Mouse (Mus musculus) limb, embryonic 11.5 days (tissue): Measurements from ENCODE around the gene Actn3. TPM values are rescaled to one million over a fixed set of nuclear protein-coding genes. Genes with fewer than 3 reads are reported as not detected.

Experiments
- ATAC-seq: fragments of 200-750 bp; cut with Nextera tagmentation; 2 replicates; pipeline ENCODE4 v1.8.0; 2017; ENCODE audit warnings: low read depth; ENCODE audit not compliant: insufficient number of reproducible peaks, low FRiP score, low TSS enrichment
- DNase-seq: peaks from one replicate; pipeline ENCODE4 v3.0.0-alpha.2; 2015; ENCODE audit warnings: low spot score
- H3K27ac ChIP-seq: fragments of 300-500 bp; sonication (generic); replicated peaks from 2 replicates; pipeline ENCODE4 v1.5.1; 2014; ENCODE audit warnings: low read depth, mild to moderate bottlenecking, low read length
- H3K27me3 ChIP-seq: fragments of 300-500 bp; sonication (generic); 2 replicates; pipeline ENCODE4 v1.6.1; 2014; ENCODE audit warnings: mild to moderate bottlenecking, low read length, mixed read lengths; ENCODE audit not compliant: control insufficient read depth, insufficient read depth
- H3K36me3 ChIP-seq: fragments of 300-500 bp; sonication (generic); 2 replicates; pipeline ENCODE4 v1.6.1; 2014; ENCODE audit warnings: mild to moderate bottlenecking, low read length, moderate library complexity, mixed read lengths; ENCODE audit not compliant: control insufficient read depth, insufficient read depth
- H3K4me1 ChIP-seq: fragments of 300-500 bp; sonication (generic); 2 replicates; pipeline ENCODE4 v1.6.1; 2014; ENCODE audit warnings: low read length, mixed read lengths; ENCODE audit not compliant: control insufficient read depth, insufficient read depth
- H3K4me2 ChIP-seq: fragments of 300-500 bp; sonication (generic); 2 replicates; pipeline ENCODE4 v1.6.1; 2014; ENCODE audit warnings: low read depth, mild to moderate bottlenecking, moderate library complexity; ENCODE audit not compliant: severe bottlenecking
- H3K4me3 ChIP-seq: fragments of 300-500 bp; sonication (generic); 2 replicates; pipeline ENCODE4 v1.5.1; 2014; ENCODE audit warnings: low read depth, low read length
- H3K9ac ChIP-seq: fragments of 300-500 bp; sonication (generic); 2 replicates; pipeline ENCODE4 v1.6.1; 2014; ENCODE audit warnings: mild to moderate bottlenecking, low read length
- H3K9me3 ChIP-seq: fragments of 300-500 bp; sonication (generic); 2 replicates; pipeline ENCODE4 v1.6.1; 2016; ENCODE audit warnings: low read length; ENCODE audit not compliant: control insufficient read depth
- WGBS: fragments of 180-500 bp; shearing (Covaris S2); extraction: QIAGEN DNeasy Blood & Tissue Kit; methylation state at CpG from one replicate; pipeline ENCODE4 v1.1.7; 2014; 5-methylcytosine and 5-hydroxymethylcytosine counted together
- polyA plus RNA-seq: library from polyadenylated mRNA; unstranded; fragments of >200 nt; fragmentation: Nextera tagmentation; extraction: Ambion mirVana; gene quantifications from 2 replicates; pipeline ENCODE4 v1.2.1, GENCODE M21; 2014

The Actn3 gene
- 5.1 and 5.2 TPM in 2 replicates for polyA plus RNA-seq

GRCm38 (mm10) chr19:4877785-4878184 is at the start of gene Actn3:
Gene Actn3 (minus strand): TSS chr19:4877909.
- WGBS: 6% methylated on average over 17 of the region's 17 CpGs
- ATAC-seq (no peak), DNase-seq (no peak)
- peak within 1 kb of the TSS; percentile 81 for H3K4me2 ChIP-seq
- no peaks in the 10 kb centered on the region for H3K36me3 ChIP-seq
- peak within 1 kb of the TSS; percentile 61 for H3K9ac ChIP-seq
- peak within 1 kb of the TSS; percentile 80 for H3K4me3 ChIP-seq
- H3K27ac ChIP-seq: 0 out of 2 replicates have a peak within 1 kb of the TSS, but pooled peaks have one; percentile 22
- no peaks in the 10 kb centered on the region for H3K4me1 ChIP-seq
- no peaks in the 10 kb centered on the region for H3K27me3 ChIP-seq
- no peaks in the 10 kb centered on the region for H3K9me3 ChIP-seq

- H3K9ac ChIP-seq: no peak overlapping the region
- H3K9me3 ChIP-seq: no peaks in the 10 kb centered on the region
- no peaks in the 10 kb centered on the region for H3K27me3 ChIP-seq
- H3K4me1 ChIP-seq: peaks cover 7% of the 10 kb centered on the region
- ATAC-seq (no peak), DNase-seq (no peak)
- 95% methylated on average over 11 of the region's 11 CpGs for WGBS
- peaks cover 16% of the 10 kb centered on the region for H3K36me3 ChIP-seq
- no peak overlapping the region for H3K4me3 ChIP-seq
- H3K4me2 ChIP-seq: no peak overlapping the region
- no peak overlapping the region for H3K27ac ChIP-seq
Observed at GRCm38 (mm10) chr19:4925121-4925860, 47.6 kb upstream of the Actn3 start.

DNA sequence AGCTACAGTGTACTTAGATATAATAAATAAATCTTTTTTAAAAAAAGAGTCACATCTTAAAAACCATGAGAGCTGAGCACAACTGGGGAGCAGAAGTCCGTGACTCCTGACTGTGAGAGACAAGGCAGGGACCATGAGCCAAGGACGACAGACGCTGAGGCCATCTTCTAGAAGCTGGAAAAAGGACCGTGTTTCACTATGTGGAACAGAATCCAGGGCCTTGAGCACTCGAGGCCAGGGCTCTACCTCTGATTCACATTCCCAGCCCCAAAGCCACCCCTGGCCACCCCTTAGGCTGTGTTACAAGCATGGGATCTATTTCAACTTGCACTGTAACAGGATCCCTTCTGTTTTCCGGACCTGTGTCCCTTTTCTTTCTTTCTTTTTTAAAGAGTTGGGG is 41.9 kb upstream of the Actn3 start:
- Histone ChIP-seq H3K4me2 (no peak overlapping the region), H3K27ac (no peak overlapping the region), H3K9me3 (no peaks in the 10 kb centered on the region), H3K36me3 (peaks cover 36% of the 10 kb centered on the region), H3K4me1 (no peaks in the 10 kb centered on the region), H3K27me3 (no peaks in the 10 kb centered on the region), H3K4me3 (no peak overlapping the region), H3K9ac (no peak overlapping the region)
- no peak for ATAC-seq
- no peak for DNase-seq
- WGBS: 94% methylated on average over 6 of the region's 6 CpGs

DNA sequence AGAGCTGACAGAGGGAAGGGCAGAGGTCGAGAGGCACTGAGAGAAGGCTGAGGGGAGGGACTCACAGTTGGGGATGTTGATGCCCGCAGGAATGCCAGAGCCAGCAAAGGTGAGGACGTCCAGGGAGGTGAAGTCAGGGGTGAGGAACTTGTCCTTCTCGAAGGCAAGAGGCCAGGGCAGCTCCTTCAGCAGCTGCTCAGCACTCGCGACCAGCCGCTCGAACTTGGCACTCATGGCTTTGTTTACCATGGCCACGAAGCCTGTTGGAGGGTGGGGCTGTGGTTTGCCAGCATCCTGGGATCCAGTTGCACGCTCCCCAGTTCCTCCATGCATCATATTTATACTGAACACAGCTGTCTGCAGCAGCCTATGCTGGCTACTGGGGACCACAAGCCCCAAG is 39.1 kb upstream of the Actn3 start:
- 93% methylated on average over 10 of the region's 10 CpGs for WGBS
- no peak overlapping the region for H3K4me3 ChIP-seq
- no peak overlapping the region for H3K9ac ChIP-seq
- no peaks in the 10 kb centered on the region for H3K9me3 ChIP-seq
- no peaks in the 10 kb centered on the region for H3K27me3 ChIP-seq
- DNase-seq (no peak), ATAC-seq (no peak)
- no peaks in the 10 kb centered on the region for H3K4me1 ChIP-seq
- no peak overlapping the region for H3K27ac ChIP-seq
- peaks cover 45% of the 10 kb centered on the region for H3K36me3 ChIP-seq
- H3K4me2 ChIP-seq: no peak overlapping the region

GRCm38 (mm10) chr19:4915924-4916603 is 38.4 kb upstream of the Actn3 start:
- H3K36me3 ChIP-seq: peaks cover 43% of the 10 kb centered on the region
- no peaks in the 10 kb centered on the region for H3K9me3 ChIP-seq
- no peak for DNase-seq
- WGBS: 90% methylated on average over 15 of the region's 15 CpGs
- no peak overlapping the region for H3K4me3 ChIP-seq
- no peak for ATAC-seq
- H3K27me3 ChIP-seq: no peaks in the 10 kb centered on the region
- no peak overlapping the region for H3K9ac ChIP-seq
- H3K4me2 ChIP-seq: no peak overlapping the region
- no peak overlapping the region for H3K27ac ChIP-seq
- no peaks in the 10 kb centered on the region for H3K4me1 ChIP-seq

DNA sequence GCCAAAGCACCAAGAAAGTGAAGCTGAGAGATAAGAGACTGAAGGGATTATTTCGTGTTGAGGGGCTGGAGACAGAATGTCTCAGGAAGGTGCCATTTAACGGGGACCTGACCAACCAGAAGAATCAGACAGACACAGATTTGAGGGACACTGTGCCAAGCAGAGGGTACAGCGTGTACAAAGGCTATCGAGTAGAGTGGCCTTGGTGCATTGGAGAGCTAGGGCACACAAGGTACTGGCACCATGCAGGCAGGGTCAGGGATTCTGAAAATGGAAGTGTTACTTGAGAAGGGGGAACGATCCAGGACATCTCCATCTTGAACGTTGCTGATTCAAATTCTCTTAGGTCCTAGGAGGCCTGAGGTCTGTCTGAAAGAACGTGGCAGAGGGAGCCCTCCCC is 31.7 kb upstream of the Actn3 start:
- no peaks in the 10 kb centered on the region for H3K9me3 ChIP-seq
- H3K4me2 ChIP-seq: no peak overlapping the region
- no peaks in the 10 kb centered on the region for H3K4me1 ChIP-seq
- no peak overlapping the region for H3K9ac ChIP-seq
- H3K4me3 ChIP-seq: no peak overlapping the region
- peaks cover 12% of the 10 kb centered on the region for H3K36me3 ChIP-seq
- ATAC-seq: no peak
- DNase-seq: no peak
- WGBS: 90% methylated on average over 7 of the region's 7 CpGs
- no peaks in the 10 kb centered on the region for H3K27me3 ChIP-seq
- no peak overlapping the region for H3K27ac ChIP-seq

GRCm38 (mm10) chr19:4908107-4908506 is 30.4 kb upstream of the Actn3 start:
- H3K4me2 ChIP-seq: no peak overlapping the region
- no peak overlapping the region for H3K9ac ChIP-seq
- WGBS: 86% methylated on average over 4 of the region's 4 CpGs
- peaks cover 7% of the 10 kb centered on the region for H3K36me3 ChIP-seq
- no peaks in the 10 kb centered on the region for H3K4me1 ChIP-seq
- H3K27ac ChIP-seq: no peak overlapping the region
- no peaks in the 10 kb centered on the region for H3K27me3 ChIP-seq
- H3K9me3 ChIP-seq: no peaks in the 10 kb centered on the region
- DNase-seq: peak; percentile 53
- no peak for ATAC-seq
- H3K4me3 ChIP-seq: no peak overlapping the region

- WGBS: 9% methylated on average over 31 of the region's 31 CpGs
- H3K9me3 ChIP-seq: no peaks in the 10 kb centered on the region
- no peak within 1 kb of the TSS for H3K27ac ChIP-seq
- peak within 1 kb of the TSS; percentile 43 for H3K4me2 ChIP-seq
- H3K27me3 ChIP-seq: no peaks in the 10 kb centered on the region
- peaks cover 3% of the 10 kb centered on the region for H3K36me3 ChIP-seq
- peak within 1 kb of the TSS; percentile 60 for H3K9ac ChIP-seq
- ATAC-seq (0 out of 2 replicates have a peak, but pooled peaks have one; percentile 39), DNase-seq (peak; percentile 91)
- peak within 1 kb of the TSS; percentile 67 for H3K4me3 ChIP-seq
- H3K4me1 ChIP-seq: no peaks in the 10 kb centered on the region
Observed at GRCm38 (mm10) chr19:4905979-4906794, 28.5 kb upstream of the Actn3 start, which contains the start of gene Bbs1. Gene Bbs1 (minus strand): TSS chr19:4906628.
